Mouse (Mus musculus): ENCODE measurements at regions not wholly inside any gene's neighbourhood (a gene's known extent, or its start where the extent isn't known, plus 50 kb on each side); places are given as distances from the start of the nearest gene placed in this dataset.

DNA sequence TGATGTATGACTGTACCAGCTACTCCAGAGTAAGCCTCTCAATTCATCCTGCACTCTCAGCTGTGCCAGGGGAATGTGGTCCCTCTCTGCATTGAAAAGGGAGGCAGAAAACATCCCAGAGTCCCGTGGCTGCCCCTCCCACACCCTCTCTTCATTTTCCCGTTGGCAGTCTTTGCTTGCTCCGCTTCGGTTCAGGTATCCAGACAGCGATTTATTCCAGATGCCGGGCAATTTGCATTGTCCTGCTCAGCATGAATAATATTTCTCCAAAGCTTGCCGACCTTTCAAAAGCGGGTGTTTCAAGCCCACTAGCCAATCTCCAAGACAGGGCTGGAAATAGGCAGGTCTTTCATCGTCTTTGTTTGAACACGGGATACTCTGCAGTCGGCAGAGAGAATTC is 220.5 kb upstream of the Ntm start:
- H3K4me1 ChIP-seq: peaks cover 13% of the 10 kb centered on the region; the same call in 1 of the 2 replicates
- no peak overlapping the region for H3K9ac ChIP-seq
- H3K4me3 ChIP-seq: no peak overlapping the region
- no peaks in the 10 kb centered on the region for H3K27me3 ChIP-seq
- 40% methylated on average over 11 of the region's 11 CpGs for whole genome bisulfite sequencing
- H3K36me3 ChIP-seq: no peaks in the 10 kb centered on the region
- no peaks in the 10 kb centered on the region for H3K9me3 ChIP-seq
- no peak overlapping the region for H3K4me2 ChIP-seq (replicated peaks)
- no peak overlapping the region for H3K27ac ChIP-seq
- no peak for ATAC-seq (ENCODE audit: insufficient number of reproducible peaks, insufficient read depth, low FRiP score, low TSS enrichment)

DNA sequence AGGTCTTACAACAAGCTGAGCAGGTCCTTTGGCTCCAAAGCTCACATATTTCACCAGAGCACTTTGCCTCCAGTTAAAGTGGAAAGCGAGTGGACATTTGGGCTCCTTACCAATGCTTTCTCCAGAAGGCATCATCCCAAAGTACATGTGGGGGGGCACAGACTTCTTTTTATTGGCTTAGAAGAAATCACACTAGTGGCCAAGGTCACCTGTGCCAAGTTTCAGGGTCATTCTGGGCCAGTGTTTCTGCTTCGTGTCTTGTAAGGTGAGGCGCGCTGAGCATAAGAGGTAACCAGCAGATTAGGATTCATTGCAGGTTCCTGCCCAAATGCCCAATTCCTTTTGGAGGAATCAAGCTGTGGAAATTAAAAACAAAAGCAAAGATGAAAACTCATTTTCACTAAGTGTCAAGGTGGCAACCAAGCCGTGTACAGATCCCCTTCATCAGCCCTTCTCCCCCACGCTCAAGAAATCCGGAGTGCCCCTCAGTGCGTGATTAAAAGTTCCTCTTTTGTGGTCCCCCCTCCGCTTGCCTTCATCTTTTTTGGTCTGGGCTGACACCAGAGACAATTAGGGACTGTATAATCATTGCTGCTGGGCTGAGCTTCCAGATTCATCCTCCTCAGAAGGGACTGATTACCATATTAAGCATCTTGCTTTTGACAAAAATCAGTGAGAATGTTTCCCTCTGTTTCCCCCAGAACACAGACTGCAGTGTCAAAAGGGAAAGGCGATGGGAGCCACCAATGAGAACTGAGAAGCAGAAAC is 222.2 kb upstream of the Ntm start:
- H3K27ac ChIP-seq: no peak overlapping the region
- WGBS: 81% methylated on average over 10 of the region's 10 CpGs
- H3K27me3 ChIP-seq: no peaks in the 10 kb centered on the region
- ATAC-seq (ENCODE audit: insufficient number of reproducible peaks, insufficient read depth, low FRiP score, low TSS enrichment): no peak
- no peaks in the 10 kb centered on the region for H3K36me3 ChIP-seq
- no peak overlapping the region for H3K4me3 ChIP-seq
- H3K9ac ChIP-seq: no peak overlapping the region
- H3K9me3 ChIP-seq: 0 out of 2 replicates have a peak, but pooled peaks cover 3% of the 10 kb centered on the region
- no peak overlapping the region for H3K4me2 ChIP-seq (replicated peaks)
- peaks cover 13% of the 10 kb centered on the region; the same call in 1 of the 2 replicates for H3K4me1 ChIP-seq

DNA sequence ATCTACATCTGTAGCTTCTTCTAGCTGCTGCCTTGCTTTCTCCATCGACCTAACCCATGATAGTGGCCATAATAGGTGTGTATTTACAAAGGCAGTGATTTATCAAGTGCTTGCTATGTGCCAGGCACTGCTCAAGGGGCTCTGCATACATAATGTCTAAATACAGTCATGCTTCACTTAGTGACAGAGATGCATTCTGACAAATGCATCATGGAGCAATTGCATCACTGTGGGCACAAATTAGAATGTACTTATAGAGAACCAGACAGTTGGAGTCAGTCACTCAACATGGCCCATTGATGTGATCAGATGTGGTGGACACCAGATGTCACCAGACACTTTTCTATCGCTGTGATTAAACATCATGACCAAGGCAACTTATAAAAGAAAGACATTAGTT is 223.3 kb upstream of the Ntm start:
- Histone ChIP-seq H3K27ac (no peak overlapping the region), H3K9me3 (0 out of 2 replicates have a peak, but pooled peaks cover 3% of the 10 kb centered on the region), H3K4me3 (no peak overlapping the region), H3K36me3 (no peaks in the 10 kb centered on the region), H3K27me3 (no peaks in the 10 kb centered on the region), H3K9ac (no peak overlapping the region), H3K4me1 (peaks cover 13% of the 10 kb centered on the region; the same call in 1 of the 2 replicates), H3K4me2 (replicated peaks) (no peak overlapping the region)
- ATAC-seq (ENCODE audit: insufficient number of reproducible peaks, insufficient read depth, low FRiP score, low TSS enrichment): no peak
- 84% methylated on average over 2 of the region's 2 CpGs for WGBS

DNA sequence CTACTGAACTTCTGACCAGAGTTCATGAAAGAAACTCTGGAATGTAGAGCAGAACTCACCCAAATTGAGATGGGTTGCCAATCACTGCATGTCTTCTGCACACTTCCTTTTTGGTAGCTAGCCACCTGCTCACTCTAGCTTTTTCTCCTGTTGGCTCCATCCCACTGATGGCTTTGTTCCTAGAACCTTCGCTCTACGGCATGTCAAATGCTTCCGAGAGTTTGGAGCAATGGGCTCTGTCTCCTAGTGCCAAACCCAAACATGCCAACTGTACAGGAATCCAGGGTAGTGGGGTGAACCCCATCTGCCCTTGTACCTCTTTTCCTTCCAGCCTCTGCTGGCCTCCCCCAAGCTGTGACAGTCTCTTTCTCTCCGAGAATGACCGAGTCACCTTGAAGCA is 227.1 kb upstream of the Ntm start:
- Histone ChIP-seq H3K9ac (no peak overlapping the region), H3K4me3 (no peak overlapping the region), H3K27me3 (no peaks in the 10 kb centered on the region), H3K36me3 (no peaks in the 10 kb centered on the region), H3K9me3 (0 out of 2 replicates have a peak, but pooled peaks cover 3% of the 10 kb centered on the region), H3K4me2 (replicated peaks) (no peak overlapping the region), H3K27ac (no peak overlapping the region), H3K4me1 (no peaks in the 10 kb centered on the region)
- ATAC-seq (ENCODE audit: insufficient number of reproducible peaks, insufficient read depth, low FRiP score, low TSS enrichment): no peak
- WGBS: 97% methylated on average over 5 of the region's 5 CpGs

DNA sequence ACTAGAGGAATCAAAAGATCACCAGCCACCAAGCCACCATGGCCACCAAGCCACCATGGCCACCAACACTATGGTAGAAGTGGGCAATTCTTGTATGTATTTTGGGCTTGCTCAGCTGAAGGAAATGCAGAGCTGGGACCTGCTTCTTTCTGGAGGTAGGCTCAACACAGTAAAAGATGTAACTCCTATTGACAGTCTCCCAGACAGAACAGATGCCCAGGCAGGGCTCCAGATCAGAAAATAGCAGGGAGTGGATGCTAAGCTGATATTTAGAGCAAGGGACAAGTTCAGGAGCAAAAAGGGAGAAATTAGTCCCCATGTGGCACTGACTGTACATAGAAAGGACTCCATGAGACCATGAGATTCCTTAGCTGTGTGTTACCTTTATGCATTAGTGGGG is 228.2 kb upstream of the Ntm start:
- no peaks in the 10 kb centered on the region for H3K4me1 ChIP-seq
- H3K4me3 ChIP-seq: no peak overlapping the region
- H3K36me3 ChIP-seq: no peaks in the 10 kb centered on the region
- no peak overlapping the region for H3K4me2 ChIP-seq (replicated peaks)
- no peak overlapping the region for H3K27ac ChIP-seq
- no peak for ATAC-seq (ENCODE audit: insufficient number of reproducible peaks, insufficient read depth, low FRiP score, low TSS enrichment)
- no peaks in the 10 kb centered on the region for H3K27me3 ChIP-seq
- no peak overlapping the region for H3K9ac ChIP-seq
- 0 out of 2 replicates have a peak, but pooled peaks cover 3% of the 10 kb centered on the region for H3K9me3 ChIP-seq

DNA sequence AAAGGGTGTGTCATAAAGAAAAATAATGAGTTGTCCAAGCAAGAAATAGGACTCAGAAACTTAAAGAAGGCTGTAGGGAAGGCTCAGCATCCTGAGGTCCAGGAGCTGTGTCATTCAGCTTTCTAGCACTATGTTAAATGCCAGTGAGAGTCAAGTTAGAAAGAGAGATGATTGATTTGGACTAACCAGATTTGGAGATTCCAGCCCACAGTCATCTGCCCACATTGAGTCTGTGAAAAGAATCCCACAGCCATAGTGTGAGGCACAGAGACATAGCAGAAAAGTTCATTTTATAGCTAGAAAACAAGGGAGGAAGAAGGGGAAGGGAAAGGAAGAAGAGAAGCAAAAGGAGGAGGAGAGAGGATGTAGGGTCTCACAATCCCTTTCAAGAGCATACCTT is 229.0 kb upstream of the Ntm start:
- Histone ChIP-seq H3K4me2 (replicated peaks) (no peak overlapping the region), H3K4me1 (no peaks in the 10 kb centered on the region), H3K27me3 (no peaks in the 10 kb centered on the region), H3K9me3 (0 out of 2 replicates have a peak, but pooled peaks cover 3% of the 10 kb centered on the region), H3K36me3 (no peaks in the 10 kb centered on the region), H3K9ac (no peak overlapping the region), H3K27ac (no peak overlapping the region), H3K4me3 (no peak overlapping the region)
- no peak for ATAC-seq (ENCODE audit: insufficient number of reproducible peaks, insufficient read depth, low FRiP score, low TSS enrichment)

DNA sequence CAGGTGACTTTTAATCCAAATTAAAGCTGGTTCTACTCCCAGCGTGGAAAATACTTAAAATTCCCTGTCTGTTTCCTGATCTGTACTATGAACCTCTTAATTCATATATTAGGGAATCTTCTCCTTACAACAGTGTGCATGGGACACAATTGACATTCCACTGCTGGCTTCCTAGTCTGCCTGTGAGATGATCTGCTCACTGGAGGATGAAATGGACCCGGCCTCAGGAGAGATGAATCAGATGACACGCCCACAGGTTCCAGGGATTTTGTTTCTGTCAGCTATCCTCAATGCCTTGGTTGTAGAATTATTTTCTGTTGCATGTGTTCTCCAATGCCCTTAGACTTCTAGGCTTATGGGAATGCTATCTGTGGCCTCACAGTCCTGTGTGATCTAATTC is 231.9 kb upstream of the Ntm start:
- no peaks in the 10 kb centered on the region for H3K36me3 ChIP-seq

DNA sequence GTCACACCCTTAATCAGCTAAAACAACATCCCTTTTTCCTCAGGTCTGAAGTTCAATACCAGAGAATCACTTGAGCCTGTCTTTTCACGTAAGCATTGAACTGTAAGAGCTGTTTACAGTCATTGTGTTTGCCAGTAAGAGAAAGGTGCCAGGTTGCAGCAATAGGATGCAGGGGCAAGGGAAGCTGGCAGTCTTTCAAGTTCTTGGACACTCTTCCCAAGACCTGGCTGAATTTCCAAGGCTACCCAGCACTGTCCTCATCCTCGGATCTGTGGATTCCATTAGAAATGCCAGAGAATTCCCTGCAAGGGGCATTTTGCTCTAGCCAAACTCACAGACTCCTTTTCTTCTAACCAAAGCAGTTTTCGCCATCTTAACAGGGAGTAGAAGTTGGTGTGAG is 224.5 kb upstream of the Snx19 start:
- Histone ChIP-seq H3K4me3 (no peak overlapping the region), H3K27me3 (no peaks in the 10 kb centered on the region), H3K9me3 (no peaks in the 10 kb centered on the region), H3K4me1 (no peaks in the 10 kb centered on the region), H3K4me2 (replicated peaks) (no peak overlapping the region), H3K9ac (no peak overlapping the region), H3K36me3 (no peaks in the 10 kb centered on the region), H3K27ac (no peak overlapping the region)
- no peak for ATAC-seq (ENCODE audit: insufficient number of reproducible peaks, insufficient read depth, low FRiP score, low TSS enrichment)
- WGBS: 79% methylated on average over 3 of the region's 3 CpGs

More for the DNA sequence above, 231.9 kb upstream of the Ntm start:
- no peaks in the 10 kb centered on the region for H3K27me3 ChIP-seq
- H3K9ac ChIP-seq: no peak overlapping the region
- no peaks in the 10 kb centered on the region for H3K9me3 ChIP-seq
- no peak overlapping the region for H3K27ac ChIP-seq
- no peaks in the 10 kb centered on the region for H3K4me1 ChIP-seq
- 80% methylated on average over 3 of the region's 3 CpGs for WGBS
- no peak overlapping the region for H3K4me3 ChIP-seq
- ATAC-seq (ENCODE audit: insufficient number of reproducible peaks, insufficient read depth, low FRiP score, low TSS enrichment): no peak
- no peak overlapping the region for H3K4me2 ChIP-seq (replicated peaks)

DNA sequence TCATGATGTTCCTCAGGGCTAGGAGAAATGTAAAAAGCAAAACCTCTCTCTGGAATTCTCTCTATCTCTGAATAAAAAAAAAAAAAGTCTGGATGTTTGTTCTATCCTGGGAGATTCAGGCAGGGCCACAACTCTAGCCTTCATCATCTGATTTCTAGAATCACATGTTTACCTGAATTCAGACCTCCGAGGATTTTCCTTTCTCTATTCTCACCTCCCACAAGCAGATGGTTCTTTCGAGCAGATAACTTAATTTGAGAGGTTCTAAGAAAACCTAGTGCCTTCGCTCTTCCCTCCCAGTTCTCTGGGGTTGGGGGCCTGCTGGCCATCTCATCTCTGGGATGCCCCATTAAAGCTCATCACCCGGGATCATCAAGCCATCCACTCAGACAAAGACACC is 219.3 kb upstream of the Snx19 start:
- H3K4me3 ChIP-seq: no peak overlapping the region
- 83% methylated on average over 4 of the region's 4 CpGs for WGBS
- H3K9ac ChIP-seq: no peak overlapping the region
- H3K36me3 ChIP-seq: no peaks in the 10 kb centered on the region
- peaks cover 12% of the 10 kb centered on the region for H3K4me1 ChIP-seq
- no peak overlapping the region for H3K27ac ChIP-seq
- no peaks in the 10 kb centered on the region for H3K9me3 ChIP-seq
- no peak for ATAC-seq (ENCODE audit: insufficient number of reproducible peaks, insufficient read depth, low FRiP score, low TSS enrichment)
- H3K27me3 ChIP-seq: no peaks in the 10 kb centered on the region
- no peak overlapping the region for H3K4me2 ChIP-seq (replicated peaks)

DNA sequence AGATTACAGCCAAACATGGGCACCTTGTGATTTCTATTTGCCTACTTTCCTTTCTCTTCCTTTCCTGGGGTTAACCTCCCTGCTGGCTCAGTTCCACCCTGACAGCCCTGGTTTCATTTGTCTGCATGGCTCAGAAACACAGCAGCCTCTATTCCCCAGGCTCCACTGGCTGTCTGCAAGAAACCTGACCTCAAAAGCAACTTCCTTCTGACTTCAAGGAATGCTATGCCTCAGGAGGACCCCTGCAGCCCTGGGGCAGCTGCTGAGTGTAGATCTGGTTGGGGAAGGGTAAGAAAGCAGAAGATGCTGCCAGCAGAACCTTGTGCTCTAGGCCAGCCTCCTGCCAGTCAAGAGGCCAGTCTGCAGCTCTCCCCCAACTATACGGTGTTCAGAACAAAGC is 217.1 kb upstream of the Snx19 start:
- WGBS: 10% methylated on average over 1 of the region's 1 CpGs
- H3K27ac ChIP-seq: 0 out of 2 replicates have a peak overlapping the region, but pooled peaks have one; percentile 41
- ATAC-seq (ENCODE audit: insufficient number of reproducible peaks, insufficient read depth, low FRiP score, low TSS enrichment): peak; percentile 47; the same call in 1 of the 2 replicates
- no peaks in the 10 kb centered on the region for H3K27me3 ChIP-seq
- no peaks in the 10 kb centered on the region for H3K9me3 ChIP-seq
- peaks cover 12% of the 10 kb centered on the region for H3K4me1 ChIP-seq
- H3K4me3 ChIP-seq: no peak overlapping the region
- no peak overlapping the region for H3K9ac ChIP-seq
- no peaks in the 10 kb centered on the region for H3K36me3 ChIP-seq
- no peak overlapping the region for H3K4me2 ChIP-seq (replicated peaks)

DNA sequence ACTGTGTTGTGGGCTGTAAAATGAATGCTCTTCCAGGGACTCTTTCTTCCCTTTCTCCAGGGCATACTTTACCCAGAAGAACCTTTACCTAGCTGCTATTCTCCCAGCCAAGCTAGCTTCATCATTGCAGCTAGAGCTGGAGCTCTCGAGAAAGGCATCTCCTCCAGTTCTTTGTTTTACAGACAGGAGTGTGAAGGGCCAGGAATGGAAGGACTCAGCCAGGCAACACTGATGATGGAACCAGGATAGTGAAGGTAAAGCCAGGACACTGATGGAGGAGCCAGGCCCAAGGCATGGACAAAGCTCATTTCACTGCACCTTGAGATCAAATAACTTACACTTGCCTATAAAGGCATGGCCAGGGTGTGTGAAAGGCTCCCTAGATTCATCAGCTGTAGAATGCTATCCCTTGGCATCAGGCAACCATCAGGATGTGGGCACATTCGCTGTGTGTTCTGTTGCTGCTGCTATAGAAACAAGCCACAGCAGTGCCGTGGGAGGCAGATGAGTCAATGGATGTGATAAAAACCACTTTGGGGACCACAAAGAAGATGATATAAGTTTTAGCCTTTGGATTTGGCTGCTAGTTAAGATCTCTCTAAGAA is 214.3 kb upstream of the Snx19 start:
- peaks cover 12% of the 10 kb centered on the region for H3K4me1 ChIP-seq
- no peak for ATAC-seq (ENCODE audit: insufficient number of reproducible peaks, insufficient read depth, low FRiP score, low TSS enrichment)
- WGBS: 79% methylated on average over 3 of the region's 3 CpGs
- no peaks in the 10 kb centered on the region for H3K27me3 ChIP-seq
- no peaks in the 10 kb centered on the region for H3K9me3 ChIP-seq
- no peak overlapping the region for H3K9ac ChIP-seq
- H3K36me3 ChIP-seq: no peaks in the 10 kb centered on the region
- H3K4me3 ChIP-seq: no peak overlapping the region
- H3K4me2 ChIP-seq (replicated peaks): no peak overlapping the region
- no peak overlapping the region for H3K27ac ChIP-seq

DNA sequence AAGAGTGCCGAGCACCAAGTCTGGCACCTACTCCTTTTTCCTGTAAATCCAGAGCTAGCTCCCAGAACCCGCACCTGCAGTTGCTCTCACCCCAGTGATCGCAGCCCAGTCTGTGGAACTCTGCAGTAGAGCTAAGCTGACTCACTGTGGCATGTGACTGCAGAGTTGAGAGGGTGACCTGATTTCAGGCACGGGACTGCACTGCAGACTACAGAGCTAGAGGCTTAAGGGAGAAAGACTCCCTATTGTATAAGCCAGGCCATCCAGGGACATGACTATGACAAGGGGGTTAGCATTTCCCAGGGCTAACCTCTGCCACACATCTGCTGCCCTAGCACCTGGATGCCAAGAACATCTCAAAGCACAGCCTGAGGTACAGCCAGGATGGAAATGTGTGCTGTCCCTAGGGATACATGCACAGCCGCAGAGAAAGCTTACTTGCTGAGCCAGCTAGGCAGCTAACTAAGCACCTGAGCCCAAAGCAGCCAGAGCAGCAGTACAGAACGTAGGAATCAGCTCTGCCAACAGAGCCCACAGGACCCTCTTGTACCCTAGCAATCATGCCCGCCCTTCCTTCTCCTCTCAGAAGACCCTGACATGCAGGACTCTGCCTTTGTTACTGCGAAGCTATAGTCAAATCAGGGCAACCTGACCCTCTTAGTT is 192.3 kb upstream of the Snx19 start:
- no peaks in the 10 kb centered on the region for H3K27me3 ChIP-seq
- H3K4me1 ChIP-seq: no peaks in the 10 kb centered on the region
- no peak overlapping the region for H3K4me3 ChIP-seq
- WGBS: 69% methylated on average over 8 of the region's 8 CpGs
- ATAC-seq (ENCODE audit: insufficient number of reproducible peaks, insufficient read depth, low FRiP score, low TSS enrichment): no peak
- H3K27ac ChIP-seq: no peak overlapping the region
- no peak overlapping the region for H3K4me2 ChIP-seq (replicated peaks)
- H3K9ac ChIP-seq: no peak overlapping the region
- H3K36me3 ChIP-seq: no peaks in the 10 kb centered on the region
- no peaks in the 10 kb centered on the region for H3K9me3 ChIP-seq

Data from embryonic facial prominence, embryonic 12.5 days (tissue).